Mouse (Mus musculus) neural tube, embryonic 13.5 days (tissue): ENCODE measurements around the gene Slc6a18. TPM values are rescaled to one million over a fixed set of nuclear protein-coding genes. Genes with fewer than 3 reads are reported as not detected.

Experiments used
- ATAC-seq: fragments of 200-750 bp; cut with Nextera tagmentation; 2 replicates; pipeline ENCODE4 v1.8.0; 2017; ENCODE audit warnings: low read depth, mild to moderate bottlenecking, moderate TSS enrichment, moderate library complexity
- H3K27ac ChIP-seq: fragments of 300-500 bp; sonication (generic); replicated peaks from 2 replicates; pipeline ENCODE4 v1.5.1; 2015; ENCODE audit warnings: moderate library complexity, mild to moderate bottlenecking, inconsistent platforms
- H3K27me3 ChIP-seq: fragments of 300-500 bp; sonication (generic); 2 replicates; pipeline ENCODE4 v1.6.1; 2015; ENCODE audit warnings: mild to moderate bottlenecking, inconsistent platforms
- H3K36me3 ChIP-seq: fragments of 300-500 bp; sonication (generic); 2 replicates; pipeline ENCODE4 v1.6.1; 2015; ENCODE audit warnings: mild to moderate bottlenecking, inconsistent platforms
- H3K4me1 ChIP-seq: fragments of 300-500 bp; sonication (generic); replicated peaks from 2 replicates; pipeline ENCODE4 v1.6.1; 2015; ENCODE audit warnings: inconsistent platforms
- H3K4me2 ChIP-seq: fragments of 300-500 bp; sonication (generic); 2 replicates; pipeline ENCODE4 v1.6.1; 2015; ENCODE audit warnings: inconsistent platforms, mild to moderate bottlenecking, moderate library complexity
- H3K4me3 ChIP-seq: fragments of 300-500 bp; sonication (generic); 2 replicates; pipeline ENCODE4 v1.5.1; 2015; ENCODE audit warnings: mild to moderate bottlenecking, inconsistent platforms
- H3K9ac ChIP-seq: fragments of 300-500 bp; sonication (generic); 2 replicates; pipeline ENCODE4 v1.6.1; 2015; ENCODE audit warnings: moderate library complexity, mild to moderate bottlenecking, inconsistent platforms
- H3K9me3 ChIP-seq: fragments of 300-500 bp; sonication (generic); 2 replicates; pipeline ENCODE4 v1.6.1; 2016; ENCODE audit warnings: inconsistent platforms
- WGBS: fragments of 180-500 bp; shearing (Covaris S2); methylation state at CpG from one replicate; pipeline ENCODE4 v1.1.7; 2015; 5-methylcytosine and 5-hydroxymethylcytosine counted together
- polyA plus RNA-seq: library from polyadenylated mRNA; unstranded; fragments of >200 nt; fragmentation: Nextera tagmentation; extraction: Ambion mirVana; gene quantifications from 2 replicates; pipeline ENCODE4 v1.2.1, GENCODE M21; 2015

Slc6a18 gene
- polyA plus RNA-seq, 1 experiment from 2014 or later: not detected

DNA sequence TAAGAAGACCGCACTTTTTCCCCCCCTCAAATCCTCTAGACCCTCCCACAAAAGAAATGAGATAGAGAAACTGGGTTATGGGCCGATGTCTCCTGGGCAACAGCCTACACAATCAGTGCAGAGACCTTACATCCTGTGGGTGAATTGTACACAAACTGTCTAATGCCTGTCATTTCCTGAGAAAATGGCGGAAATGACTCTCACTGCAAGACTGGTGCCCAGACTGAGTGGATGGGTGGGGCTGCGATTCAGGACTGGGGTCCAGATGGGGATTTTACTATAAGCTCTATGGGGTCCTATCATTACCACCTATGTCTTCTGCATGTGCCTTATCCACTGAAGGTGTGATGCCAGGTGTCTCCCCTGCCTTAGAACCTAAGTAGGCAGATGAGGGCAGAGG is 25.0 kb upstream of the Slc6a18 start:
- 86% methylated on average over 4 of the region's 4 CpGs for WGBS
- no peaks in the 10 kb centered on the region for H3K36me3 ChIP-seq
- H3K27me3 ChIP-seq: no peaks in the 10 kb centered on the region
- no peak overlapping the region for H3K27ac ChIP-seq
- H3K4me1 ChIP-seq: no peaks in the 10 kb centered on the region
- ATAC-seq: no peak
- no peak overlapping the region for H3K4me3 ChIP-seq
- no peak overlapping the region for H3K4me2 ChIP-seq
- H3K9me3 ChIP-seq: no peaks in the 10 kb centered on the region
- no peak overlapping the region for H3K9ac ChIP-seq

- Histone ChIP-seq H3K36me3 (no peaks in the 10 kb centered on the region), H3K27ac (no peak overlapping the region), H3K4me1 (no peaks in the 10 kb centered on the region), H3K9ac (no peak overlapping the region), H3K9me3 (no peaks in the 10 kb centered on the region), H3K27me3 (no peaks in the 10 kb centered on the region), H3K4me3 (no peak overlapping the region), H3K4me2 (no peak overlapping the region)
- ATAC-seq: no peak
- 86% methylated on average over 9 of the region's 9 CpGs for WGBS
These were observed 23.5 kb upstream of the Slc6a18 start for GRCm38 (mm10) chr13:73701161-73701883.

- no peak for ATAC-seq
- H3K4me1 ChIP-seq: no peaks in the 10 kb centered on the region
These were observed 22.7 kb upstream of the Slc6a18 start for GRCm38 (mm10) chr13:73700554-73700953.

GRCm38 (mm10) chr13:73699714-73700113 is 21.9 kb upstream of the Slc6a18 start:
- Histone ChIP-seq H3K36me3 (no peaks in the 10 kb centered on the region), H3K4me3 (no peak overlapping the region), H3K27ac (no peak overlapping the region), H3K4me1 (no peaks in the 10 kb centered on the region), H3K9me3 (no peaks in the 10 kb centered on the region), H3K4me2 (no peak overlapping the region), H3K27me3 (no peaks in the 10 kb centered on the region), H3K9ac (no peak overlapping the region)
- 84% methylated on average over 6 of the region's 6 CpGs for WGBS
- no peak for ATAC-seq

More at GRCm38 (mm10) chr13:73700554-73700953, 22.7 kb upstream of the Slc6a18 start:
- no peak overlapping the region for H3K4me3 ChIP-seq
- no peaks in the 10 kb centered on the region for H3K36me3 ChIP-seq
- no peak overlapping the region for H3K4me2 ChIP-seq
- H3K27me3 ChIP-seq: no peaks in the 10 kb centered on the region
- H3K9ac ChIP-seq: no peak overlapping the region
- no peak overlapping the region for H3K27ac ChIP-seq
- H3K9me3 ChIP-seq: no peaks in the 10 kb centered on the region
- WGBS: 90% methylated on average over 12 of the region's 12 CpGs

GRCm38 (mm10) chr13:73696529-73696928 is 18.7 kb upstream of the Slc6a18 start:
- Histone ChIP-seq H3K9ac (no peak overlapping the region), H3K36me3 (no peaks in the 10 kb centered on the region), H3K27ac (no peak overlapping the region), H3K4me1 (no peaks in the 10 kb centered on the region), H3K9me3 (no peaks in the 10 kb centered on the region), H3K4me3 (no peak overlapping the region), H3K27me3 (no peaks in the 10 kb centered on the region), H3K4me2 (no peak overlapping the region)
- 95% methylated on average over 3 of the region's 3 CpGs for WGBS
- no peak for ATAC-seq

- H3K36me3 ChIP-seq: no peaks in the 10 kb centered on the region
- no peak overlapping the region for H3K4me3 ChIP-seq
- H3K9me3 ChIP-seq: no peaks in the 10 kb centered on the region
- no peaks in the 10 kb centered on the region for H3K4me1 ChIP-seq
- no peak overlapping the region for H3K9ac ChIP-seq
- no peak overlapping the region for H3K4me2 ChIP-seq
- H3K27me3 ChIP-seq: no peaks in the 10 kb centered on the region
- WGBS: 92% methylated on average over 1 of the region's 1 CpGs
- H3K27ac ChIP-seq: no peak overlapping the region
- ATAC-seq: no peak
These were observed 17.1 kb upstream of the Slc6a18 start for GRCm38 (mm10) chr13:73694972-73695371.

DNA sequence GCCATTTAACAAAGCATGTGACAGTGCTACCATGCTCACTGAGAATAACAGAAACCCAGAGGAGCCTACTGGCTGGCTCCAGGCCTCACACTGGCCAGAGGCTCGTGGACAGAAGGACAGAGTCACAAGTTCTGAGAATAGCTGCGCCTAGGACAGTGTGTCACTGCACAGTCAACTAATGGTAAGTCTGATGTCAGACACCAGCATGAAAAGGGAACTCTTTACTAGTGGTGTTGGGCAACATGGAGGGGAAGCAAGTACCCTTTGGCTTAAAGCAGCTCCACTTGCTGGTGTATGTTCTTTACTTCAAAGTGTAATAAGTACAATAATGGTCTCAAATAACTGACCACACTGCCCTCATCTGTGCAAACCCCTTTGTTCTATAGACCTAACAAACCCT is 15.5 kb upstream of the Slc6a18 start:
- no peak for ATAC-seq

DNA sequence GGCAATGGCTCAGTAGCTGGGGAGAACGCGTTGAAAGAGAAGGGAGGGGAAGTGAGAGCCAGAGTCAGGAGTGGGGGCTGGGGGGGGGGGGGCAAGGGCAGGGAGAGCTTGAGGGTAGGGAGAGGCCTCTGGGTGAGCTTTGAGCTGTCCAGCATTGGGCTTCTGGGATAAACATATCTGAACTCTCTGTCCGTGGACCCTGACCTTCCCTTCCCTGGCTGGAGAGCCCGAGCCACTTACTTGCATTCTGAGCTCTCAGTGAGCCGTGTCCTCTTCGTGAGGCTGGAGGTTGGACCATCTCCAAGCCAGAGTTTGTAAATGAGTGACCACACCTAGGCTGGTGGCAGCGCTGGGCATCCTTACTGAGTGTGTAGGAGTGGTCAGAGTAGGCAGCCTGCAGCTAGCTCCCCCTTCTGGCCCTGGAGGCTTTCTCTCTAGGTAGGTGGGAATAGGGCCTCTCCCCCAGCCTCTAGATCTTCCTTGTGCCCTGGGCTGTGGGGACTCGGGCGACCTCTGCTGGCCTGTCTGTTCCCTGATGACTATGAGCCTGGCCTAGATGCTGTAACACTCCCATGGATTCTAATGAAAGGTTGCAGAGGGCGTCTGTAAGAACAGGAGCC is 14.5 kb upstream of the Slc6a18 start:
- Histone ChIP-seq H3K4me2 (no peak overlapping the region), H3K9me3 (no peaks in the 10 kb centered on the region), H3K36me3 (no peaks in the 10 kb centered on the region), H3K27me3 (no peaks in the 10 kb centered on the region), H3K27ac (no peak overlapping the region), H3K4me3 (no peak overlapping the region), H3K4me1 (no peaks in the 10 kb centered on the region), H3K9ac (no peak overlapping the region)
- WGBS: 35% methylated on average over 10 of the region's 10 CpGs
- peak; percentile 78; the same call in 1 of the 2 replicates for ATAC-seq

More for the DNA sequence above, 15.5 kb upstream of the Slc6a18 start:
- no peaks in the 10 kb centered on the region for H3K27me3 ChIP-seq
- H3K9ac ChIP-seq: no peak overlapping the region
- H3K4me2 ChIP-seq: no peak overlapping the region
- no peak overlapping the region for H3K4me3 ChIP-seq
- no peaks in the 10 kb centered on the region for H3K9me3 ChIP-seq
- no peak overlapping the region for H3K27ac ChIP-seq
- WGBS: 77% methylated on average over 2 of the region's 2 CpGs
- H3K4me1 ChIP-seq: no peaks in the 10 kb centered on the region
- H3K36me3 ChIP-seq: no peaks in the 10 kb centered on the region

GRCm38 (mm10) chr13:73688934-73689333 is 11.1 kb upstream of the Slc6a18 start:
- Histone ChIP-seq H3K36me3 (no peaks in the 10 kb centered on the region), H3K4me1 (no peaks in the 10 kb centered on the region), H3K4me3 (no peak overlapping the region), H3K27ac (no peak overlapping the region), H3K9me3 (no peaks in the 10 kb centered on the region), H3K9ac (no peak overlapping the region), H3K27me3 (no peaks in the 10 kb centered on the region), H3K4me2 (no peak overlapping the region)
- ATAC-seq: no peak
- WGBS: 86% methylated on average over 4 of the region's 4 CpGs

GRCm38 (mm10) chr13:73687601-73688000 is 9.8 kb upstream of the Slc6a18 start:
- Histone ChIP-seq H3K4me3 (no peak overlapping the region), H3K4me2 (no peak overlapping the region), H3K9ac (no peak overlapping the region), H3K36me3 (no peaks in the 10 kb centered on the region), H3K9me3 (no peaks in the 10 kb centered on the region), H3K27me3 (no peaks in the 10 kb centered on the region), H3K4me1 (no peaks in the 10 kb centered on the region), H3K27ac (no peak overlapping the region)
- no peak for ATAC-seq
- WGBS: 67% methylated on average over 3 of the region's 3 CpGs

DNA sequence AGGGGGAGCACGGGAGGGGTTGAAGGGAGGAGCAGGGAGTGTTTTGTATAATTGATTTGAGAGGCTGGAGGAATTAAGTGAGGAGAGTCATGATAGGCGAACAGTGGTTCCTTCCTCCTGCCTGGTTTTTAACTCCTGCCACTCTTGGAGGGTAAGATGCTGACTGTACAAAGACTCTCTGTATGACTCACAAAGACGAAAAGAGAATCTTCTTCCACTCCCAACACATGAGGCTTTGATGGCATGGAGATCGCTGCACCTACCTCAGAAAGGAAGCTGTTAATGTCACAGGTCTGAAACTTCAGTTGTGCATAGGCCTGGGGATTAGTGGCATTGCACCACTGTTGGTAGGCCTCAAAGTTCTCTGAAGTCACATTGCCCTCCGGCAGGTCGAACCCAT is 7.7 kb upstream of the Slc6a18 start:
- no peaks in the 10 kb centered on the region for H3K27me3 ChIP-seq
- no peak for ATAC-seq
- H3K9me3 ChIP-seq: no peaks in the 10 kb centered on the region
- H3K36me3 ChIP-seq: no peaks in the 10 kb centered on the region
- H3K4me1 ChIP-seq: no peaks in the 10 kb centered on the region
- no peak overlapping the region for H3K4me2 ChIP-seq
- H3K4me3 ChIP-seq: no peak overlapping the region
- 87% methylated on average over 6 of the region's 6 CpGs for WGBS
- H3K9ac ChIP-seq: no peak overlapping the region
- no peak overlapping the region for H3K27ac ChIP-seq

DNA sequence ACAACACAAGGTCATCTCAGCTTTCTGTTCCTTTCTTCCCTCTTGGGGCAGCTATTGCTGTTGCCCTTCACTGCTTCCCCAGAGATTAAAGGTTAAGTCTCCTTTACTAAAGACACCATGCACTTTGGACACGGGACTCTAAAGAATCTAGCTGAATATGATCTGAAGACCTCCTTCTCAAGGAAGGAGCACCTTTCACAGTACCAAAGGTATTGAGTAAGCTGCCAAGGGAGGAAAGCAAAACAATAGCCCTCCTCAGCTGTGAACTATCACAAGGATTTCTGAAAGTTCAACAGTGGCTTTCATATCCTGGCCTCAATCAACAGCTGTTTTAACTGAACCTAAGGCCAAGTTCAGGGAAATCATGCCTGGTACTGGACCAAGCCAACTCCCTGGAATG is 6.6 kb upstream of the Slc6a18 start:
- H3K27me3 ChIP-seq: no peaks in the 10 kb centered on the region
- ATAC-seq: no peak
- WGBS: 83% methylated on average over 1 of the region's 1 CpGs

GRCm38 (mm10) chr13:73683682-73684081 is 5.9 kb upstream of the Slc6a18 start:
- no peak overlapping the region for H3K4me3 ChIP-seq
- H3K4me2 ChIP-seq: no peak overlapping the region
- no peaks in the 10 kb centered on the region for H3K4me1 ChIP-seq
- H3K9ac ChIP-seq: no peak overlapping the region
- ATAC-seq: no peak
- WGBS: 90% methylated on average over 11 of the region's 11 CpGs
- no peak overlapping the region for H3K27ac ChIP-seq
- H3K27me3 ChIP-seq: no peaks in the 10 kb centered on the region
- H3K9me3 ChIP-seq: no peaks in the 10 kb centered on the region
- no peaks in the 10 kb centered on the region for H3K36me3 ChIP-seq

More for the DNA sequence above, 6.6 kb upstream of the Slc6a18 start:
- Histone ChIP-seq H3K4me1 (no peaks in the 10 kb centered on the region), H3K27ac (no peak overlapping the region), H3K9ac (no peak overlapping the region), H3K4me3 (no peak overlapping the region), H3K36me3 (no peaks in the 10 kb centered on the region), H3K9me3 (no peaks in the 10 kb centered on the region), H3K4me2 (no peak overlapping the region)
